Mouse (Mus musculus) intestine, embryonic 16.5 days (tissue): ENCODE results near the gene 1810062G17Rik. TPM values are rescaled to one million over a fixed set of nuclear protein-coding genes. Genes with fewer than 3 reads are reported as not detected.

Experiments
- ATAC-seq: fragments of 200-750 bp; cut with Nextera tagmentation; 2 replicates; pipeline ENCODE4 v1.8.0; 2017; ENCODE audit warnings: moderate TSS enrichment, moderate library complexity
- H3K27ac ChIP-seq: fragments of 300-500 bp; sonication (generic); 2 replicates; pipeline ENCODE4 v1.5.1; 2014; ENCODE audit warnings: mild to moderate bottlenecking, low read length
- H3K27me3 ChIP-seq: fragments of 300-500 bp; sonication (generic); replicated peaks from 2 replicates; pipeline ENCODE4 v1.6.1; 2014; ENCODE audit warnings: low read length, control low read depth, mixed read lengths; ENCODE audit not compliant: control insufficient read depth, insufficient read depth
- H3K36me3 ChIP-seq: fragments of 300-500 bp; sonication (generic); 2 replicates; pipeline ENCODE4 v1.6.1; 2014; ENCODE audit warnings: low read length, control low read depth; ENCODE audit not compliant: control insufficient read depth, insufficient read depth
- H3K4me1 ChIP-seq: fragments of 300-500 bp; sonication (generic); 2 replicates; pipeline ENCODE4 v1.6.1; 2014; ENCODE audit warnings: low read length, control low read depth, mixed read lengths; ENCODE audit not compliant: control insufficient read depth, insufficient read depth
- H3K4me2 ChIP-seq: fragments of 300-500 bp; sonication (generic); 2 replicates; pipeline ENCODE4 v1.6.1; 2014; ENCODE audit warnings: low read depth, low read length, control low read depth
- H3K4me3 ChIP-seq: fragments of 300-500 bp; sonication (generic); 2 replicates; pipeline ENCODE4 v1.5.1; 2014; ENCODE audit warnings: mild to moderate bottlenecking, low read length
- H3K9ac ChIP-seq: fragments of 300-500 bp; sonication (generic); 2 replicates; pipeline ENCODE4 v1.6.1; 2014; ENCODE audit warnings: low read depth, low read length
- H3K9me3 ChIP-seq: fragments of 300-500 bp; sonication (generic); 2 replicates; pipeline ENCODE4 v1.6.1; 2016; ENCODE audit warnings: low read length, control low read depth; ENCODE audit not compliant: control insufficient read depth
- WGBS: fragments of 180-500 bp; shearing (Covaris S2); extraction: QIAGEN DNeasy Blood & Tissue Kit; methylation state at CpG from one replicate; pipeline ENCODE4 v1.1.7; 2014; 5-methylcytosine and 5-hydroxymethylcytosine counted together
- polyA plus RNA-seq: library from polyadenylated mRNA; unstranded; fragments of >200 nt; fragmentation: Nextera tagmentation; extraction: Ambion mirVana; gene quantifications from 2 replicates; pipeline ENCODE4 v1.2.1, GENCODE M21; 2015

1810062G17Rik gene
- polyA plus RNA-seq, 1 experiment from 2014 or later, result 2.3 TPM

DNA sequence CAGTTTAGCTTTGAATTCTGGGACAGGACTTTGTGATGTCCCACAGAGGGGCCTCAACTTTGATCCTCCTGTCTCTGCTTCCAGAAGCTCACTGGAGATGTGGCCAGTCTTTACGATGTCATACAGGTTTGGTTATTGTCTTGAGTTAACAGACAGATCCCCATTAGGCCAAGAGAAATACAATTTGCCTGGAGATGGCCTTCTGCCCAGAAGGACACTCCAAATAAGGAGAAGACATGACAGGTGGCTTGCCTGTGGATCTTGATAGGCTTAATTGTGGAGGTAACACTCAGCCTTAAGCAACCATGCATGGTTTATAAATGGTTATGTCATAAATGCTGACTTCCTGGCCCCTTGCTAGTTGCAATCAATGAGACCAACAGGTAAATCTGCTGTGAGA lies 23.2 kb upstream of the 1810062G17Rik start:
- Histone ChIP-seq H3K4me3 (no peak overlapping the region), H3K9me3 (no peaks in the 10 kb centered on the region), H3K27me3 (no peaks in the 10 kb centered on the region), H3K27ac (no peak overlapping the region), H3K36me3 (peaks cover 5% of the 10 kb centered on the region; the same call in 1 of the 2 replicates), H3K4me2 (no peak overlapping the region), H3K9ac (no peak overlapping the region), H3K4me1 (no peaks in the 10 kb centered on the region)
- ATAC-seq, result no peak
- WGBS, result 86% methylated on average over 1 of the region's 1 CpGs

DNA sequence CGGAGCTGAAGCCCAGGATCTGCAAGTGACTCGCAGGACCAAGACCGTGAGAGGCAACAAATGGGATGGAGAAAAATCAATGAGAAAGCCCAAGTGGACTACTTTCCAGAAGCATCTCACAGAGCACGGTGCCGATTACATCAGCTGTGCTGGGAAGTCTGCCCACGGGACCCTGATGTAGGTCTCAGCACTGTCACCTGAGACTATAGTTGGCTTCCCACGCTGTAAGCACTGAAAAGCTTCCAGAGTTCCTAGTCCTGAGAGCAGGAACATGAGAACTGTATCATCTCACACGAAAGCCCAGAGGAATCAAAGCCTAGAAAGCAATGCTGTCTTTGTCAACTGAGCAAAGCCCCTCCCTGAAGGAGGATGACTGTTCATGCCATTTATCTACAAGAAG lies 20.6 kb upstream of the 1810062G17Rik start:
- Histone ChIP-seq H3K9me3 (no peaks in the 10 kb centered on the region), H3K9ac (no peak overlapping the region), H3K36me3 (peaks cover 2% of the 10 kb centered on the region; the same call in 1 of the 2 replicates), H3K27me3 (no peaks in the 10 kb centered on the region), H3K4me3 (no peak overlapping the region), H3K27ac (no peak overlapping the region), H3K4me2 (no peak overlapping the region), H3K4me1 (no peaks in the 10 kb centered on the region)
- no peak for ATAC-seq
- 94% methylated on average over 8 of the region's 8 CpGs for WGBS

DNA sequence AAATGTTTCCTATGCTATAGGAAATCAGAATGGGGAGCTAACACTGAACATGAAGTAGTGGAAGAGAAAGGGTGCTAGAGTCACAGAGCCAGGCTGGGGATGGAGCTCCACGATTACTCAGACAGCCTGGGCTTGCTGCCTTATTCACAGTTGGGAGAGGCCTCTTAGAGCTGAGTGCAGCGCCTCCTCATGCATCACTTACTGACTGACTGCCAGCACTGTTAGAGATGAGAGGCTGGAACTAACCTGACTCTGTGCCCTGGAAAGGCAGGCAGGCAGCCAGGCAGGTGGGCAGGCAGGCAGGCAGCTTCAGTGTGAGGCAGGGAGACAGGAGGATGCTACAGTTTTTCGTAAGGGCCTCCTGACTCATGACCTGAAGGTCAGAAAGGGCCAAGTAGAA lies 20.2 kb upstream of the 1810062G17Rik start:
- Histone ChIP-seq H3K4me1 (no peaks in the 10 kb centered on the region), H3K4me3 (no peak overlapping the region), H3K9ac (no peak overlapping the region), H3K4me2 (no peak overlapping the region), H3K9me3 (no peaks in the 10 kb centered on the region), H3K36me3 (no peaks in the 10 kb centered on the region; the same call in 1 of the 2 replicates), H3K27me3 (no peaks in the 10 kb centered on the region), H3K27ac (no peak overlapping the region)
- WGBS, result 78% methylated on average over 3 of the region's 3 CpGs
- no peak for ATAC-seq

DNA sequence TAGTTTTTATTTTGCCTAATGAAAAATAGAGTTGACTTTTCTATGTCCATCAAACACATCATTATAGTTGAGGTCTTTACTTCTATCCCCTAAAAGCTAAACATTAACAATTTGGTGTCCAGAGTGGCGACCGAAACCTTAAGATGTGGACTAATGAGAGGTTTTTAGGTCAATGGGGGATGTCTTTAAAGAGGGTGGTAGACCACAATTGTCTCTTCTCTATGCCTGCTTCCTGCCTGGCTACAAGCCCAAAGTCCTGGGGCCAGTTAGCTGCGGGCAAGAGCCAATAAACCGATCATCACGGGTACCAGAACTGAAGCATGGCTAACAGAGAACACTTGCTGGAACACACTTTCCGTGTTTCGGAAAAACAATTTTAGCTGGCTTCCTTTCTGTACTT lies 15.0 kb upstream of the 1810062G17Rik start:
- no peak overlapping the region for H3K27ac ChIP-seq

DNA sequence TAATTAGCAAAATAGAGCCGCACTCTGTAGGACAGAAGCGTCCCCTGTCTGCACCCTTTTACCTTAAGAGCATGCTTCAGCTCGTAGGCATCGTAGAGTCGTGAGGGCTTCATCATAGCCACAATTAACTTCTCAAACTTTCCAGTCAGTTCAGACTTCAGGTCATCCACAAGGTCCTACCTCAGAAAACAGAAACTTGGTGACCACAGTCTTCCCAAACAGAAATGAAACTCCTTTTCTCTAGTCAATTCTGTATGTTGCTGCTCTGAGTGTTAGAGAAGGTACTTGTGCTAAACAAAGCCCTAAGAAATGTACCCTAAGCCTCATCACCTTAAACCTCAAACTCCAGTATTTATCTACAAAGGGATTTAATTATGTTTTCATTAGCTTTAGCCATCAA lies 13.9 kb upstream of the 1810062G17Rik start:
- H3K4me1 ChIP-seq, result no peaks in the 10 kb centered on the region
- no peak for ATAC-seq
- peaks cover 4% of the 10 kb centered on the region; the same call in 1 of the 2 replicates for H3K36me3 ChIP-seq
- H3K9ac ChIP-seq, result no peak overlapping the region
- H3K9me3 ChIP-seq, result no peaks in the 10 kb centered on the region
- WGBS, result 87% methylated on average over 5 of the region's 5 CpGs
- no peaks in the 10 kb centered on the region for H3K27me3 ChIP-seq
- H3K27ac ChIP-seq, result no peak overlapping the region
- H3K4me3 ChIP-seq, result no peak overlapping the region
- no peak overlapping the region for H3K4me2 ChIP-seq

More for the DNA sequence above, 15.0 kb upstream of the 1810062G17Rik start:
- Histone ChIP-seq H3K9ac (no peak overlapping the region), H3K27me3 (no peaks in the 10 kb centered on the region), H3K36me3 (peaks cover 4% of the 10 kb centered on the region; the same call in 1 of the 2 replicates), H3K9me3 (no peaks in the 10 kb centered on the region), H3K4me3 (no peak overlapping the region), H3K4me1 (no peaks in the 10 kb centered on the region), H3K4me2 (no peak overlapping the region)
- 76% methylated on average over 7 of the region's 7 CpGs for WGBS
- no peak for ATAC-seq

DNA sequence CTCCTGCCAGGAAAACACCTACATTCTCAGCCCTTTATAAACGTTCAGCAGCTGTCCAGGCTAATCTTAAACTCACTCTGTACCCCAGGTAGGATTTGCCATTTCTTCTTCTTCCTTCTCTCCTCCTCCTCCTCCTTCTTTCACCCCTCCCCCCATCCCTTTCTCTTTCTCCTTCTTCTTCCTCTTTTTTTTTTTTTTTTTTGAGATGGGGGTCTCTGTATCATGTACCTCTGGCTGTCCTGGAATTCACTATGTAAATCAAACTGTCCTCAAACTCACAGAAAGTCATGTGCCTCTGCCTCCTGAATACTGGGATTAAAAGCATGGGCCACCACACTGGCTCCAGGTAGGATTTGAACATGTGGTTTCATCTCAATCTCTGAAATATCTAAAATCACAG lies 13.4 kb upstream of the 1810062G17Rik start:
- H3K9me3 ChIP-seq, result no peaks in the 10 kb centered on the region
- H3K9ac ChIP-seq, result no peak overlapping the region
- 12% methylated on average over 1 of the region's 1 CpGs for WGBS
- no peak overlapping the region for H3K27ac ChIP-seq
- no peak for ATAC-seq
- H3K36me3 ChIP-seq, result peaks cover 4% of the 10 kb centered on the region; the same call in 1 of the 2 replicates
- no peaks in the 10 kb centered on the region for H3K27me3 ChIP-seq
- no peak overlapping the region for H3K4me2 ChIP-seq
- H3K4me1 ChIP-seq, result no peaks in the 10 kb centered on the region
- H3K4me3 ChIP-seq, result no peak overlapping the region

DNA sequence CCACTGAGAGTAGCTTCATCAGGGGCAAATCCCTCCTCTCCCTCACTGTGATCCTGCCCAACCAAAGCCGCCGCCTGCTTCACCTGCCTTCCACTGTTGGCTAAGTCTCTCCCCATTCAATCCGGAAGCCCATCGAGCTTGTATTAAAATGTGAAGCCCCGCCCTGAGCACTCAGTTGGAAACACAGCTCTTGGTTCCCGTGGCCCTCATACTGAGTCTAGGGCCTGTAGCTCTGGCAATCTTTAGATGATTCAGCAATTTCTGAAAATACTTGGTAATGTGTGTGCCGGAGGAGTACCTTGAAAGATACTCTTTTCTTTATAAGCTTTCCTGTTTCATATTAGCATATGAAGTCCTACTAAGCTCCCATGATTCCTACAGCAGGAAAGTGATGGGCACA lies 10.2 kb upstream of the 1810062G17Rik start:
- WGBS, result 60% methylated on average over 7 of the region's 7 CpGs

DNA sequence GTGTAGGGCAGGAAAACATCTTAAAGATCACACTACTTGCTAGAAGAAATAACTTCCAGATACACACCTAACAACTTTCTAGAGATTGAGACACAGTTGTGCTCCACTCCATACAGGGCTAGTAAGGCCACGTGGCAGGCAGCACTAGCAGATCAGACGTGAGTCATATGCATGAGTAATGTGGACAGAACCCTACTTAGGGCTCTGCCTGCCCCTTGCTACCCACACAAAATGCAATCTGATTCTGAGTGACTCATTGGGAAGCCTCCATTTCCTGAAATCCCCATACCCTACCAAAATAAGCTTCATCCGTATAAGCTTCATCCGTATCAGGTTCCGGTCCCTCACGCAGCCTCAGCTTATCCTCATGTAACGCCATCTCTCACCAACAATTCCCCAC lies 8.1 kb upstream of the 1810062G17Rik start:
- Histone ChIP-seq H3K9me3 (no peaks in the 10 kb centered on the region), H3K4me1 (peaks cover 7% of the 10 kb centered on the region; the same call in 1 of the 2 replicates), H3K4me3 (no peak overlapping the region), H3K4me2 (no peak overlapping the region), H3K27me3 (no peaks in the 10 kb centered on the region), H3K36me3 (peaks cover 4% of the 10 kb centered on the region; the same call in 1 of the 2 replicates), H3K9ac (no peak overlapping the region), H3K27ac (no peak overlapping the region)
- WGBS, result 80% methylated on average over 7 of the region's 7 CpGs
- 0 out of 2 replicates have a peak, but pooled peaks have one; percentile 59 for ATAC-seq

More for the DNA sequence above, 10.2 kb upstream of the 1810062G17Rik start:
- no peak for ATAC-seq
- H3K4me1 ChIP-seq, result no peaks in the 10 kb centered on the region
- no peak overlapping the region for H3K27ac ChIP-seq
- peaks cover 4% of the 10 kb centered on the region; the same call in 1 of the 2 replicates for H3K36me3 ChIP-seq
- no peak overlapping the region for H3K4me3 ChIP-seq
- H3K27me3 ChIP-seq, result no peaks in the 10 kb centered on the region
- H3K4me2 ChIP-seq, result no peak overlapping the region
- no peaks in the 10 kb centered on the region for H3K9me3 ChIP-seq
- H3K9ac ChIP-seq, result no peak overlapping the region

DNA sequence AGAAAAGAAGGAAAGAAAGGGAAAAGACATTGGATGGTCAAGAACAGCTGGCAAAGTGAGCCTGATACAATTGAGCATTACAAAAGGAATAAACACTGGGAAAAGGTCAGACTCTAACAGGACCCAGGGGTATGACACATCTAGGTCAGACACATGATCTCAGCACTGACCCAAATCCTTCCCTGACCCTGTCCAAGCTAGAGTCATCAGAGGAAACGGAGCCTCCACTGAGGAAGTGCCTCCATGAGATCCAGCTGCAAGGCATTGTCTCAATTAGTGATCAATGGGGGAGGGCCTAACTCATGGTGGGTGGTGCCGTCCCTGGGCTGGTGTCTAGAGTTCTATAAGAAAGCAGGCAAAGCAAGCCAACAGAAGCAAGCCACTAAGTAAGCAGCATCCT lies 6.9 kb upstream of the 1810062G17Rik start:
- Histone ChIP-seq H3K4me1 (peaks cover 10% of the 10 kb centered on the region), H3K9me3 (no peaks in the 10 kb centered on the region), H3K4me3 (no peak overlapping the region), H3K27me3 (no peaks in the 10 kb centered on the region), H3K27ac (no peak overlapping the region), H3K9ac (no peak overlapping the region), H3K4me2 (no peak overlapping the region), H3K36me3 (peaks cover 4% of the 10 kb centered on the region; the same call in 1 of the 2 replicates)
- no peak for ATAC-seq
- 60% methylated on average over 2 of the region's 2 CpGs for WGBS

DNA sequence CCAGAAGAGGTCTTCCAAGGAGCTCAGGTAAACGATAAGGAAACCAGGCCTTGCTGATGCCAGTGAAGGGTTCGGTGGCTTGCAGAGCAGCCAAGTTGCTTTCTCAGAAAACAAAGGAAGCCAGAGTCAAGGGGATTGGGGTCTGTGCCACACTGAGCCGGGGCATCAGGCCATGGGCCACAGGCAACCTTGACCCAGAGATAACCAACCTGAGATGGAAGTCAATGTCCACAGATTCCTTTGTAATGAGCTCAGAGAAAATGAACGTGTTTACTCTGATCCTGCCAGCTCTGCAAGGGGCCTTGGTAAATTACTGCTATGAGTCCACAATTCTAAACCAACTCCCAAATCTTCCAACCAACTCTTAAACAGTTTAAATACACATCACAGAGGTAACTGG lies 3.9 kb upstream of the 1810062G17Rik start:
- Histone ChIP-seq H3K4me1 (peaks cover 15% of the 10 kb centered on the region), H3K9me3 (no peaks in the 10 kb centered on the region), H3K4me3 (no peak overlapping the region), H3K27ac (no peak overlapping the region), H3K9ac (no peak overlapping the region), H3K4me2 (no peak overlapping the region), H3K27me3 (no peaks in the 10 kb centered on the region), H3K36me3 (no peaks in the 10 kb centered on the region)
- no peak for ATAC-seq
- WGBS, result 61% methylated on average over 4 of the region's 4 CpGs
